Mouse (Mus musculus) embryonic fibroblast, embryonic 13.5 days (primary cell): ENCODE data around the gene Neu2.

ENCODE experiments used
- CTCF ChIP-seq: IDR thresholded peaks from 2 replicates; pipeline ENCODE4 v1.5.1; 2011; ENCODE audit warnings: mild to moderate bottlenecking, control low read depth, low read length, moderate library complexity, borderline replicate concordance; ENCODE audit not compliant: insufficient read depth
- POLR2A ChIP-seq: IDR thresholded peaks from 2 replicates; pipeline ENCODE4 v1.6.1; 2011; ENCODE audit warnings: low read depth, mild to moderate bottlenecking, control low read depth, low read length, moderate library complexity

GRCm38 (mm10) chr1:87589162-87589561 lies 79.5 kb downstream of the Neu2 start:
- TF ChIP-seq CTCF, result no peak
- TF ChIP-seq POLR2A, result no peak
